In the genomic region with DNA sequence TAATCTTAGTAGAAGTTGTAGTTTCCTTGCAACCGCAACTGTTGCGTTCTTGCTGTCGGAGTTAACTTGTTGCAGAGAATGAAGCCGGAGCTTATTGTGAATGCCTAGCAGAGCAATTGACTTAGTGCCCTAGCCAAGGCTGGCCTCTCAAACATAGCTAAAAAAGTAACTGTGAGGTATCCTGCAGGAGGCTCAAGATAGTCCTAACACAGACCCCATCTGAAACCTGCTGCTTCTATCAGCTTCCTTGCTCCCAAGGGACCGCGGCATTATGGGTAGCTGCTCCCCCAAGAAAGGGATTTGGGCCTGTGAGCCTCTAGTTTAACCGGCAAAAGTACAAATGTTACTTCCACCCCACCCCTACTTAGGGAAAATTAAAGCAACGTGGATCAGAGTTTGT, we compare ENCODE assay signal across 9 mouse cellular contexts. TPM values are rescaled to one million over a fixed set of nuclear protein-coding genes. Genes with fewer than 3 reads are reported as not detected.
DNase-seq lines count a peak whose midpoint lies in the region; ATAC-seq and TF ChIP-seq lines count a peak whose summit lies in the region.
"Had no signal": no experiment of that assay in that cellular context is flagged by ENCODE, and none has a peak within 500 bp of the region (broad histone marks: within the 10 kb centered on the region; RNA-seq: fewer than 3 reads in every experiment).

No protein-coding gene starts in this region.

- peaks cover 25% of the 10 kb centered on the region for H3K4me1 ChIP-seq in forebrain, embryonic 12.5 days
- H3K4me1 ChIP-seq in intestine, postnatal 0 days (replicated peaks; ENCODE audit: control insufficient read depth, insufficient read depth, low read length): no peaks in the 10 kb centered on the region
- peaks cover 37% of the 10 kb centered on the region for H3K4me1 ChIP-seq in neural tube, embryonic 13.5 days (replicated peaks)

- H3K4me2 ChIP-seq in forebrain, embryonic 12.5 days: peak overlapping the region; percentile 73
- peak overlapping the region; percentile 70 for H3K4me2 ChIP-seq in intestine, postnatal 0 days (replicated peaks; ENCODE audit: low read depth)
- H3K4me2 ChIP-seq in neural tube, embryonic 13.5 days: peak overlapping the region; percentile 87

- H3K27me3 ChIP-seq in forebrain, embryonic 12.5 days: peaks cover 2% of the 10 kb centered on the region
- H3K27me3 ChIP-seq in intestine, postnatal 0 days (replicated peaks; ENCODE audit: control insufficient read depth, insufficient read depth, low read length): no peaks in the 10 kb centered on the region
- H3K27me3 ChIP-seq in neural tube, embryonic 13.5 days: no peaks in the 10 kb centered on the region

- DNase-seq in layer of hippocampus, adult 2 months (ENCODE audit: low spot score in 2 of 2): no peak
- DNase-seq in layer of hippocampus, postnatal 14 days (ENCODE audit: low spot score in 2 of 2): no peak
- DNase-seq in retina, postnatal 1 day: no peak
- DNase-seq in frontal cortex, postnatal 14 days (ENCODE audit: low spot score in 2 of 2): no peak
- no peak for DNase-seq in lung, postnatal 25 days (ENCODE audit: low spot score)
- DNase-seq: layer of hippocampus, adult 9-11 months had no signal

- peak overlapping the region; percentile 100 for H3K27ac ChIP-seq in layer of hippocampus, adult 2 months
- no peak overlapping the region for H3K27ac ChIP-seq in forebrain, embryonic 12.5 days
- H3K27ac ChIP-seq in intestine, postnatal 0 days (ENCODE audit: low read depth, low read length): peak overlapping the region; percentile 43
- no peak overlapping the region for H3K27ac ChIP-seq in neural tube, embryonic 13.5 days (replicated peaks)

- no peaks in the 10 kb centered on the region for H3K9me3 ChIP-seq in forebrain, embryonic 12.5 days
- no peaks in the 10 kb centered on the region for H3K9me3 ChIP-seq in intestine, postnatal 0 days (ENCODE audit: control insufficient read depth)
- no peaks in the 10 kb centered on the region for H3K9me3 ChIP-seq in neural tube, embryonic 13.5 days

- peaks cover 18% of the 10 kb centered on the region for H3K36me3 ChIP-seq in forebrain, embryonic 12.5 days (replicated peaks)
- H3K36me3 ChIP-seq in intestine, postnatal 0 days (ENCODE audit: control insufficient read depth, insufficient read depth): peaks cover 27% of the 10 kb centered on the region
- peaks cover 26% of the 10 kb centered on the region for H3K36me3 ChIP-seq in neural tube, embryonic 13.5 days

- no peak for TF ChIP-seq CTCF in layer of hippocampus, adult 2 months (conservative IDR thresholded peaks at IDR 0.05)
- TF ChIP-seq CTCF in intestine, postnatal 0 days (IDR thresholded peaks at IDR 0.05; ENCODE audit: low read depth): no peak

- H3K4me3 ChIP-seq in layer of hippocampus, adult 2 months: peak overlapping the region; percentile 99
- peak overlapping the region; percentile 89; the same call in 1 of the 2 replicates for H3K4me3 ChIP-seq in forebrain, embryonic 12.5 days (replicated peaks)
- peak overlapping the region; percentile 70 for H3K4me3 ChIP-seq in intestine, postnatal 0 days (ENCODE audit: low read depth, low read length)
- no peak overlapping the region; the same call in 1 of the 2 replicates for H3K4me3 ChIP-seq in neural tube, embryonic 13.5 days

- WGBS in forebrain, embryonic 12.5 days: 33% methylated on average over 8 of the region's 8 CpGs
- WGBS in intestine, postnatal 0 days: 53% methylated on average over 8 of the region's 8 CpGs
- WGBS in neural tube, embryonic 13.5 days: 48% methylated on average over 8 of the region's 8 CpGs

- no peak for ATAC-seq in forebrain, embryonic 12.5 days (ENCODE audit: low FRiP score)
- ATAC-seq in intestine, postnatal 0 days: no peak
- ATAC-seq in neural tube, embryonic 13.5 days (ENCODE audit: low read depth): no peak

- peak overlapping the region; percentile 92; the same call in 1 of the 2 replicates for H3K9ac ChIP-seq in forebrain, embryonic 12.5 days
- H3K9ac ChIP-seq in intestine, postnatal 0 days (ENCODE audit: low read depth, low read length): peak overlapping the region; percentile 88; the same call in 1 of the 2 replicates
- H3K9ac ChIP-seq in neural tube, embryonic 13.5 days: peak overlapping the region; percentile 97; the same call in 1 of the 2 replicates

RNA-seq across cellular contexts. Expression of a gene that starts 0.9 kb away (rescaled TPM):
- total RNA-seq in layer of hippocampus, adult 2 months (2021): 10 to 100 TPM; 28.1 to 42.5 TPM
- total RNA-seq in layer of hippocampus, postnatal 14 days (2021): 10 to 100 TPM; 35.2 to 43.8 TPM
- polyA plus RNA-seq in forebrain, embryonic 12.5 days (2016; fragmentation: Nextera tagmentation; extraction: Ambion mirVana): 36.4 and 39.6 TPM in 2 replicates
- 47.1 and 49.7 TPM in 2 replicates for polyA plus RNA-seq in intestine, postnatal 0 days (2015; fragmentation: Nextera tagmentation; extraction: Ambion mirVana)
- 51.4 and 53.3 TPM in 2 replicates for polyA plus RNA-seq in neural tube, embryonic 13.5 days (2015; fragmentation: Nextera tagmentation; extraction: Ambion mirVana)

Comparison
In these comparisons a context has a peak if more than half of its experiments do, and no peak if none do; other contexts are left out.
1. H3K27ac ChIP-seq: peak in layer of hippocampus, adult 2 months (single experiment) and intestine, postnatal 0 days (single experiment); none in forebrain, embryonic 12.5 days (single experiment) and neural tube, embryonic 13.5 days (single experiment).
2. Peak in every context shown above with its lines, with median percentiles within 50 percentile points of each other: H3K4me2 ChIP-seq and H3K9ac ChIP-seq.